Mouse (Mus musculus): ENCODE measurements around the gene Rab2b. TPM values are rescaled to one million over a fixed set of nuclear protein-coding genes. Genes with fewer than 3 reads are reported as not detected.

Gene Rab2b
- polyA plus RNA-seq, 1 experiment from 2014 or later: 17.1 TPM

GRCm38 (mm10) chr14:52246129-52246528 lies 33.2 kb downstream of the Rab2b start:
- Histone ChIP-seq H3K27ac (no peak overlapping the region), H3K36me3 (no peaks in the 10 kb centered on the region), H3K4me1 (peaks cover 17% of the 10 kb centered on the region), H3K4me3 (no peak overlapping the region), H3K27me3 (ENCODE audit: insufficient read depth, poor library complexity, severe bottlenecking) (no peaks in the 10 kb centered on the region), H3K9me3 (no peaks in the 10 kb centered on the region)
- no peak for DNase-seq (ENCODE audit: low spot score)
- 80% methylated on average over 4 of the region's 4 CpGs for WGBS

DNA sequence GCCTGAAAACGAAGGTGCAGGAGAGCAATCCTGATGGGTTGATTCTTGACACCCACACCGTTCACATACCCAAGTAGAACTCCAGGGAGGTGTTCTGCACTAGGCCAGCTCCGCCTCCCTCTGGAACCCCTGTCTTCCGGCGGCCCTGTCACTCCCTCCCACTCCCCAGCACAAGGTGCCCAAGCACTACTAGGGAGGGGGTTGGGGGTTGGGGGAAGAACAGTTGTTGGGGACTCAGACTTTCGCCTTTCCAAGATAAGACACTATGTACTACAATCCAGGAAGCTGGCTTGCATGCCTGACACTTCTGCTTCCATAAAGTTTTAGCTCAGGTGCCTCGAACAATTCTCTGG lies 34.7 kb downstream of the Rab2b start:
- no peaks in the 10 kb centered on the region for H3K9me3 ChIP-seq
- peaks cover 17% of the 10 kb centered on the region for H3K4me1 ChIP-seq
- peak overlapping the region; percentile 71 for H3K4me3 ChIP-seq
- peaks cover 3% of the 10 kb centered on the region; the same call in 1 of the 2 replicates for H3K36me3 ChIP-seq
- no peaks in the 10 kb centered on the region for H3K27me3 ChIP-seq (ENCODE audit: insufficient read depth, poor library complexity, severe bottlenecking)
- no peak for DNase-seq (ENCODE audit: low spot score)
- WGBS: 12% methylated on average over 7 of the region's 7 CpGs
- H3K27ac ChIP-seq: peak overlapping the region; percentile 92

- DNase-seq (ENCODE audit: low spot score): peak; percentile 99
- Histone ChIP-seq H3K36me3 (peaks cover 6% of the 10 kb centered on the region; the same call in 1 of the 2 replicates), H3K4me1 (peaks cover 17% of the 10 kb centered on the region), H3K27ac (peak overlapping the region; percentile 92), H3K9me3 (no peaks in the 10 kb centered on the region), H3K27me3 (ENCODE audit: insufficient read depth, poor library complexity, severe bottlenecking) (no peaks in the 10 kb centered on the region), H3K4me3 (peak overlapping the region; percentile 71)
- WGBS: 1% methylated on average over 32 of the region's 32 CpGs
Observed at GRCm38 (mm10) chr14:52244041-52244689, 35.2 kb downstream of the Rab2b start.

DNA sequence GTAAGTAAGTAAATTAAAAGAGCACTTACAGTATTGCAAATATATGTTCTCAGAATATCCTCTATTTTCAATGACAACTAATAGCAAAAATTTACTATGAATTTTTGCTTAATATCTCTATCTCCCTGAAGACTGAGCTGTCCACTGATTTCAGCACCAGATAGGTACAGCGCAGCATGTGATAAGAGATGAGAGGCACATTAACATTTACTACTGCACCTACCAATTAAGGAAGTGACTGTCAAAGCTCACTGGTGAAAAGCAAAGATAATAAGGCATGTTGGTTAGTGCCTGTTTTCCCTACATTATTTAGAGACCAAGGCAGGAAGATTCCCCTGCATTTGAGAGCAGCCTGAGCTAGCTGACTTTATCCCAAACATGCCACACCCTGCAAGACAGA lies 43.1 kb downstream of the Rab2b start:
- 91% methylated on average over 1 of the region's 1 CpGs for WGBS
- H3K4me3 ChIP-seq: no peak overlapping the region
- DNase-seq (ENCODE audit: low spot score): no peak
- no peaks in the 10 kb centered on the region for H3K9me3 ChIP-seq
- no peak overlapping the region for H3K27ac ChIP-seq
- H3K27me3 ChIP-seq (ENCODE audit: insufficient read depth, poor library complexity, severe bottlenecking): no peaks in the 10 kb centered on the region
- no peaks in the 10 kb centered on the region for H3K4me1 ChIP-seq
- H3K36me3 ChIP-seq: peaks cover 70% of the 10 kb centered on the region

- 95% methylated on average over 7 of the region's 7 CpGs for WGBS
- H3K36me3 ChIP-seq: peaks cover 78% of the 10 kb centered on the region
Observed at GRCm38 (mm10) chr14:52235165-52235564, 44.2 kb downstream of the Rab2b start.

DNA sequence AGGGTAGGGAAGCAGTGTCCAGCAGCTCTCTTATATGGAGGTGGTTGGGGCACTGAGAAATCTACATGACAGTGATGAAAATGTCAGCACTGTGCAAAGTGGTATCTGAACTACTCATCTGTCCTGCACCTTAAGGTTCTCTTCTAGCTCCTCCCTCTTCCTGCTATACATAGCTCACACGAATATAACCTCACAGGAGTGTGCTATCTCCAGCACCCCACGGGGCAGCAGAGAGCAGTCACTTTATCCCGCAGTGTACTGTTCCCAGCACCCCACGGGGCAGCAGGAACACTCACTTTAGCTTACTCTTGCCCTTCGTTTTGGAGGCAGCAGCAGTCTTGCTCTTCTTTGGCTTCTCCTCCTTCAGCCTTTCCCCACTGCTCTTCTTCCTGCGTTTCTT lies 47.1 kb downstream of the Rab2b start:
- no peaks in the 10 kb centered on the region for H3K27me3 ChIP-seq (ENCODE audit: insufficient read depth, poor library complexity, severe bottlenecking)
- no peak overlapping the region for H3K4me3 ChIP-seq
- no peak overlapping the region for H3K27ac ChIP-seq
- peaks cover 100% of the 10 kb centered on the region for H3K36me3 ChIP-seq
- WGBS: 83% methylated on average over 6 of the region's 6 CpGs
- no peaks in the 10 kb centered on the region for H3K9me3 ChIP-seq
- DNase-seq (ENCODE audit: low spot score): no peak
- no peaks in the 10 kb centered on the region for H3K4me1 ChIP-seq

More at GRCm38 (mm10) chr14:52235165-52235564, 44.2 kb downstream of the Rab2b start:
- Histone ChIP-seq H3K9me3 (no peaks in the 10 kb centered on the region), H3K4me1 (no peaks in the 10 kb centered on the region), H3K27me3 (ENCODE audit: insufficient read depth, poor library complexity, severe bottlenecking) (no peaks in the 10 kb centered on the region), H3K27ac (no peak overlapping the region), H3K4me3 (no peak overlapping the region)
- DNase-seq (ENCODE audit: low spot score): no peak

- no peaks in the 10 kb centered on the region for H3K9me3 ChIP-seq
- no peaks in the 10 kb centered on the region for H3K27me3 ChIP-seq (ENCODE audit: insufficient read depth, poor library complexity, severe bottlenecking)
- 79% methylated on average over 2 of the region's 2 CpGs for WGBS
- no peaks in the 10 kb centered on the region for H3K4me1 ChIP-seq
- peaks cover 99% of the 10 kb centered on the region for H3K36me3 ChIP-seq
- DNase-seq (ENCODE audit: low spot score): no peak
- no peak overlapping the region for H3K4me3 ChIP-seq
- no peak overlapping the region for H3K27ac ChIP-seq
Observed at GRCm38 (mm10) chr14:52225972-52226371, 53.4 kb downstream of the Rab2b start.

DNA sequence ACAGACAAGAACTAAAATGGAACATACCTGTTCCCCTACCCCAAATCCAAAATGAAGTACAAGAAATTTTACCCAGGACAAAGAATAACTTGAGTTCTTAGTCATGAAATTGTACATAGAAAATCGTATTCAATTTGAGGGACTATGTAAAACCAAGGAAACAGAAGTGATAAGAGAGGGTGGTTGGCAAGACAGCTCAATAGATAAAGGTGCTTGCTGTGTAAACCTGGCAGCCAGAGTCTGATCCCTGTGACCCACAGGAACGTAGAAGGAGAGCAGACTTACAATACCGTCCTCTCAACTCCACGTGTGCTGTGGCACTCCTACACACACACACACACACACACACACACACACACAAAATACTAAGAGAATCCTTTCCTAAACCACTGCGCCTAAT lies 62.1 kb downstream of the Rab2b start:
- Histone ChIP-seq H3K4me3 (no peak overlapping the region), H3K9me3 (no peaks in the 10 kb centered on the region), H3K27ac (no peak overlapping the region), H3K36me3 (peaks cover 98% of the 10 kb centered on the region), H3K4me1 (no peaks in the 10 kb centered on the region), H3K27me3 (ENCODE audit: insufficient read depth, poor library complexity, severe bottlenecking) (no peaks in the 10 kb centered on the region)
- WGBS: 89% methylated on average over 5 of the region's 5 CpGs
- DNase-seq (ENCODE audit: low spot score): no peak

Other genes starting within 250 kb of the Rab2b start
- gene Olfr221, start 237.1 kb downstream of the Rab2b start, polyA plus RNA-seq (2016; fragmentation: Nextera tagmentation; extraction: Ambion mirVana): not detected in 2 replicates
- 506 and 686 TPM in 2 replicates for gene Hnrnpc, start 175.5 kb downstream of the Rab2b start, polyA plus RNA-seq (2016; fragmentation: Nextera tagmentation; extraction: Ambion mirVana)
- 52.3 and 61.7 TPM in 2 replicates for gene Rpgrip1, start 168.8 kb downstream of the Rab2b start, polyA plus RNA-seq (2016; fragmentation: Nextera tagmentation; extraction: Ambion mirVana)
- 40.6 and 45.2 TPM in 2 replicates for gene Supt16, start 82.1 kb downstream of the Rab2b start, polyA plus RNA-seq (2016; fragmentation: Nextera tagmentation; extraction: Ambion mirVana)
- 32.6 and 34.0 TPM in 2 replicates for gene Chd8, start 21.8 kb downstream of the Rab2b start, polyA plus RNA-seq (2016; fragmentation: Nextera tagmentation; extraction: Ambion mirVana)
- gene Tox4, start 399 bp downstream of the Rab2b start, polyA plus RNA-seq (2016; fragmentation: Nextera tagmentation; extraction: Ambion mirVana): 40.2 and 40.4 TPM in 2 replicates
- gene Mettl3, start 25.6 kb upstream of the Rab2b start, polyA plus RNA-seq (2016; fragmentation: Nextera tagmentation; extraction: Ambion mirVana): 36.0 and 42.5 TPM in 2 replicates
- 12.1 and 17.1 TPM in 2 replicates for gene Sall2, start 49.2 kb upstream of the Rab2b start, polyA plus RNA-seq (2016; fragmentation: Nextera tagmentation; extraction: Ambion mirVana)
- not detected in 2 replicates for gene Olfr1513, start 76.9 kb upstream of the Rab2b start, polyA plus RNA-seq (2016; fragmentation: Nextera tagmentation; extraction: Ambion mirVana)
- not detected in 2 replicates for gene Olfr1512, start 99.6 kb upstream of the Rab2b start, polyA plus RNA-seq (2016; fragmentation: Nextera tagmentation; extraction: Ambion mirVana)
- gene Olfr1511, start 117.8 kb upstream of the Rab2b start, polyA plus RNA-seq (2016; fragmentation: Nextera tagmentation; extraction: Ambion mirVana): not detected in 2 replicates
- gene Olfr1510, start 134.8 kb upstream of the Rab2b start, polyA plus RNA-seq (2016; fragmentation: Nextera tagmentation; extraction: Ambion mirVana): not detected in 2 replicates
- not detected in 2 replicates for gene Olfr1509, start 163.4 kb upstream of the Rab2b start, polyA plus RNA-seq (2016; fragmentation: Nextera tagmentation; extraction: Ambion mirVana)
- gene Olfr1508, start 187.9 kb upstream of the Rab2b start, polyA plus RNA-seq (2016; fragmentation: Nextera tagmentation; extraction: Ambion mirVana): not detected in 2 replicates
- not detected in 2 replicates for gene Olfr1507, start 216.2 kb upstream of the Rab2b start, polyA plus RNA-seq (2016; fragmentation: Nextera tagmentation; extraction: Ambion mirVana)